Mouse (Mus musculus): ENCODE results near the gene Sdk2. TPM values are rescaled to one million over a fixed set of nuclear protein-coding genes. Genes with fewer than 3 reads are reported as not detected.

Gene Sdk2
- 0.19 and 0.69 TPM in 2 replicates for polyA plus RNA-seq (2012; ENCODE audit: low replicate concordance)

DNA sequence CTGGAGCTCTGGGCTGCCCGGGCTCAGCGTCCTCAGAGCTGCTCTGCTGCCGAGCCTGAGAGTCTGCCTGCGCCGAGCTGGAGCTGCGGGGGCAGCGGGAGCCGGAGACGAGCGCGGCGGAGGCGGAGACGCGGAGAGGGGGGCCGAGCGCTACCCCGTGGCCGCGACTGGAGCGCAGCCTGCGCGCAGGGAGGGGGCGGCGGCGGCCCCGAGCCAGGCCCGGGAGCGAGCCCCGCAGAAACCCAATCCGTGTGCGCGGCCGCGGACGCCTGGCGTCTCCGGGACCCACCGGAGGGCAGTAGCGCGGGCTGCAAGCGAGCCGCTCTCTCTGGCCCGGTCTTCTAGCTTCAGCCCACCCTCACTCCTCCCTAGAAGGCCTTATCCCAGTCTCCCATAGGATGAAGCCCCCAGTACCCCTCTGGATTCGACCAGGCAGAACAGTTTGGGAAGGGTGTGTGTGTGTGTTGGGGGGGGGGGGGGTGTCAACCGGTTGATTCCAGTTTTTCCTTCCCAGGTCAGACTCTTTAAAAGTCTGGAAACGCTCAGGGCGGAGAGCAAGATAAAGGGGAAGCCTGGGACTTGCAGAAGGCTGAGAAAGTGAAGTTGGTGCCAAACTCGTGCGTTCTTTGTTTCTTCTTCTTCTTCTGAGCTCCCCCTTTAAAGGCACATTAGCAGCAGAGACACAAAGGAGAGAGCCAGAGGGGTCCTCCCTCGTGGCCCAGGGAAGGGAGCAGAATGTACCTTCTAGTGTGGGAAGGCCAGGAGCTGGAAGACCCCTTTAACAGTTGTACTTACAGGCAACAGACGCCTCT, at the start of gene Sdk2:
Gene Sdk2 (minus strand): TSS at position 96 of the 812 bp plus-strand sequence.

DNA sequence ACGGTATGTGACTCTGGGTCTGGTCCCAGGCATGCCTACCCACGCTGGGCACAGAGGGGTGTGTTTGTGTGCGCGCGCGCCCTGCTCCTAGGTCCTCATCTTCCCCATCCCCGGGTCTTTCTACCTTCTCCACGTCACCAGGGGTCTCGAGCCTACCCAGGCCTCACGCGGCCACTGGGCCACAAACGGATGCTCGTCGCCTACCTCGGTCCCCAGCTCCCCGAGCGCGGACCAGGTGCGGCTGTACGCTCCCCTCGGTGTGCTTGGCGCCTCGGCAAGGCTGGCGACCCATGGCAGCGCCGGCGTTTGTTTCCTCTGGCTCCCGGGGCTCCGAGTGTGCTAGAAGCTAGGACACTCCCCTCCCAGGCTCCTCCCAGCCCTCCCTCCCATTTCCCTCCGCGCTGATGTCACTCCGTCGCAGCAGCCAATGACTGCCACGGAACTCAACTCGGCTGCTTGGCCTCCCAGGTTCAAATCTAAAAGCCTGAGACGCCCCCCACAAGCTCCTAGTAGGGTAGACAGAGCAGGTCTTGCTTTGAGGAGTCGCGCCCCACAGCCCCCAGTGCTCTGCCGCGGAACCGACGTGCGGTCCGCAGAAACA, 315.3 kb downstream of the Sdk2 start, which contains the start of gene Cdc42ep4:
Gene Cdc42ep4 (minus strand): TSS at position 398 of the 601 bp plus-strand sequence.

